Mouse (Mus musculus): Measurements from ENCODE around the gene Nfx1.

DNA sequence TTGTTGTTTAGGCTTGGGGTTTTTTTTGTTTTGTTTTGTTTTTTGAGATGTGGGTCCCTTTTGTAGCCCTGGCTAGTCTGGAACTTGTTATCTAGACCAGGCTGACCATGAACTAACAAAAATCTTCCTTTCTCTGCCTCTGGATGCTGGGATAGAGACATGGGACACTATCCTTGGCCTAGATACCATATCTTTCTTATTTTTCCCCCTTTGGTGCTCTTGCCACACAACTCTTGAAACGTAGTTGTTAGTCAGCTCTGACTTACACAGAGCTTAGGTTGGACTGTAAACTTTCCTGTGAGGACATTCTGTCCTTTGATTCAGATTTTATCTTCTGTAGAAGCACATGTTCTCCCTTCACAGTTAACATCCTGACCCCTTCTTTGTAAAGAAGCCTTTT, 8.7 kb downstream of the Nfx1 start:
- TF ChIP-seq CTCF (IDR thresholded peaks at IDR 0.05; ENCODE audit: low read depth) (no peak), EP300 (optimal IDR thresholded peaks at IDR 0.05) (no peak)
